Mouse (Mus musculus): ENCODE data around the gene Shroom3.

- TF ChIP-seq CTCF (IDR thresholded peaks at IDR 0.05 in 2 of 3, conservative IDR thresholded peaks at IDR 0.05 in 1 of 3; ENCODE audit: control insufficient read depth in 1 of 3, insufficient read depth in 1 of 3, low read depth in 2 of 3, low read length in 3 of 3, poor library complexity in 1 of 3, severe bottlenecking in 1 of 3) (no peak), POLR2A (IDR thresholded peaks at IDR 0.05; ENCODE audit: control insufficient read depth in 1 of 2, insufficient read depth in 1 of 2, low read depth in 1 of 2, low read length in 2 of 2, poor library complexity in 1 of 2) (no peak), USF1 (IDR thresholded peaks at IDR 0.05; ENCODE audit: low read depth, low read length) (no peak), CHD2 (IDR thresholded peaks at IDR 0.05; ENCODE audit: low read length) (no peak)
Observed at GRCm38 (mm10) chr5:92880393-92880792, 197.2 kb downstream of the Shroom3 start.
